24 mouse cellular contexts compared by ENCODE assay signal in genomic region chr1:19412345-19412744, GRCm38 (mm10).
"Had no signal": no experiment of that assay in that cellular context is flagged by ENCODE, and none has a peak within 500 bp of the region (broad histone marks: within the 10 kb centered on the region; RNA-seq: fewer than 3 reads in every experiment).

No protein-coding gene starts in this region.

- H3K9ac ChIP-seq: heart, embryonic 13.5 days; heart, embryonic 15.5 days; hindbrain, embryonic 13.5 days; hindbrain, embryonic 15.5 days; limb, embryonic 12.5 days; liver, embryonic 13.5 days; liver, embryonic 15.5 days had no signal

- H3K4me1 ChIP-seq: heart, embryonic 13.5 days; heart, embryonic 15.5 days; hindbrain, embryonic 13.5 days; hindbrain, embryonic 15.5 days; limb, embryonic 10.5 days; liver, embryonic 13.5 days; liver, embryonic 15.5 days had no signal

- ATAC-seq: hindbrain, postnatal 0 days; intestine, embryonic 16.5 days had no signal

- DNase-seq: gastrocnemius, postnatal 14 days; gastrocnemius, postnatal 36 days; heart, adult 11 months; heart, adult 2 months; heart, postnatal 14 days; heart, postnatal 36 days; kidney, adult 11 months; kidney, adult 8-10 months; kidney, postnatal 14 days; kidney, postnatal 36 days; liver; liver, embryonic 13.5 days had no signal

- H3K27ac ChIP-seq: heart, adult 2 months; heart, embryonic 13.5 days; heart, embryonic 15.5 days; hindbrain, embryonic 13.5 days; hindbrain, embryonic 15.5 days; hindbrain, postnatal 0 days; kidney, postnatal 0 days; limb, embryonic 10.5 days; limb, embryonic 12.5 days; liver, embryonic 13.5 days; liver, embryonic 15.5 days had no signal

- H3K36me3 ChIP-seq: heart, embryonic 13.5 days; heart, embryonic 15.5 days; hindbrain, embryonic 13.5 days; hindbrain, embryonic 15.5 days; limb, embryonic 10.5 days; limb, embryonic 12.5 days; liver, embryonic 13.5 days; liver, embryonic 15.5 days had no signal

- H3K9me3 ChIP-seq: heart, embryonic 13.5 days; heart, embryonic 15.5 days; hindbrain, embryonic 13.5 days; hindbrain, embryonic 15.5 days; limb, embryonic 10.5 days; limb, embryonic 12.5 days; liver, embryonic 13.5 days; liver, embryonic 15.5 days had no signal

- H3K27me3 ChIP-seq: heart, embryonic 13.5 days; heart, embryonic 15.5 days; hindbrain, embryonic 13.5 days; hindbrain, embryonic 15.5 days; limb, embryonic 12.5 days; liver, embryonic 13.5 days; liver, embryonic 15.5 days had no signal

- H3K4me3 ChIP-seq: heart, adult 2 months; heart, embryonic 13.5 days; heart, embryonic 15.5 days; hindbrain, embryonic 13.5 days; hindbrain, embryonic 15.5 days; limb, embryonic 10.5 days; limb, embryonic 12.5 days; liver, embryonic 13.5 days; liver, embryonic 15.5 days had no signal

- H3K4me2 ChIP-seq: heart, embryonic 11.5 days; heart, embryonic 13.5 days; heart, embryonic 15.5 days; hindbrain, embryonic 13.5 days; hindbrain, embryonic 15.5 days; limb, embryonic 12.5 days; liver, embryonic 11.5 days; liver, embryonic 13.5 days; liver, embryonic 15.5 days had no signal
